Mouse (Mus musculus): Measurements from ENCODE around the gene Kcnd2.

Kcnd2 gene

DNA sequence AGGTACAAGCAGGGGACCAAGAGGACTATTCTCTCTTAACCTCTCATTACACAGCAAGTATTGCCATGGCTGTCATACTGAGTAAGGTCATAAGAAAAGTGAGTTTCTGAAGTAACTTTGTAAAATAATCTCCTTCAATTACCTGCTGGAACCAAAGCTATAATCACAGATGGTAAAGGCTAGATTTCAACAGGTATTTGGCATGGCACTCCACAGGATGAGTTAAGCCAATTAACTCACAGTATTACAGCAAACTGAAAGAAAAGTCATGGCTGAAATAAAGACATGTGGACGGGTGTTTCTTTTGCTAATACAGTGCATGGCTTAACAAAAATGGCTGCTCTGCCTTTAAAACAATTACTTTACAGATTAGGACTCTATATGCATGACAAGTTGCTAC, 503.8 kb downstream of the Kcnd2 start:
- TF ChIP-seq GATA4 (IDR thresholded peaks at IDR 0.05; ENCODE audit: insufficient replicate concordance, low read length), result no peak

DNA sequence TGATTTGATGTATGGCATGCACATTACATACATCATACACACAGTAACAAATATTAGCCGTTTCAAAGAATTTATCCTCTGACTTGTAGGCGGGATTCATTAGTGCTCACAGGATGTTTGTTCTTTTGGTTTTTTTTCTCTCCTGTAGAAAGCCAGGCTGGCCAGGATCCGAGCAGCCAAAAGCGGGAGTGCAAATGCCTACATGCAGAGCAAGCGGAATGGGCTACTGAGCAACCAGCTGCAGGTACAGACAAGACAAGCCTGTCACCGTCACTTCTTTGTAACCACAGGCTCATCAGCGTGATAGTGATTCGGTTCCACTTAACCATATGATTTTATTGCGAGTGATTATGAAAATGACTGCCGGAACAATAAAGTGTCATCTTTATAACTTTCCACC, 506.9 kb downstream of the Kcnd2 start:
- no peak for TF ChIP-seq GATA4 (IDR thresholded peaks at IDR 0.05; ENCODE audit: insufficient replicate concordance, low read length)

DNA sequence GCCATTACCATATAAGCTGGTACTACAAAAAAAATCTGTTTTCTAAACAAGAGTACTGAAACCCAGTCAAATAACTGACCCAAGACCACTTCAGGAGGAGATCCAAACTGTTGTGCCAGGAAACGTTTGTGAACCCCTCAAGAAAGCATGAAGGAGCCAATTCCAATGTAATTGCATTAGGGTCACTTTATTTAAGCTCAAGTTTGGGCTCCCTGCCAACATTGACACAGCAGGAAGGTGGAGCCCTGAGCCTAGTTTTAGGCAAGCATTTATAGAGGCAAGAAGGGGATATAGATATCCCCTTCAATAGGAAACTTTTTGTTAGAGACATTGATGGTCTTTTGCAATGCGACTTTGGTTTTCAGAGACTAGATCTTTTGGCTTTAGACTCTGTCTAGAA, 525.3 kb downstream of the Kcnd2 start:
- no peak for TF ChIP-seq GATA4 (IDR thresholded peaks at IDR 0.05; ENCODE audit: insufficient replicate concordance, low read length)

DNA sequence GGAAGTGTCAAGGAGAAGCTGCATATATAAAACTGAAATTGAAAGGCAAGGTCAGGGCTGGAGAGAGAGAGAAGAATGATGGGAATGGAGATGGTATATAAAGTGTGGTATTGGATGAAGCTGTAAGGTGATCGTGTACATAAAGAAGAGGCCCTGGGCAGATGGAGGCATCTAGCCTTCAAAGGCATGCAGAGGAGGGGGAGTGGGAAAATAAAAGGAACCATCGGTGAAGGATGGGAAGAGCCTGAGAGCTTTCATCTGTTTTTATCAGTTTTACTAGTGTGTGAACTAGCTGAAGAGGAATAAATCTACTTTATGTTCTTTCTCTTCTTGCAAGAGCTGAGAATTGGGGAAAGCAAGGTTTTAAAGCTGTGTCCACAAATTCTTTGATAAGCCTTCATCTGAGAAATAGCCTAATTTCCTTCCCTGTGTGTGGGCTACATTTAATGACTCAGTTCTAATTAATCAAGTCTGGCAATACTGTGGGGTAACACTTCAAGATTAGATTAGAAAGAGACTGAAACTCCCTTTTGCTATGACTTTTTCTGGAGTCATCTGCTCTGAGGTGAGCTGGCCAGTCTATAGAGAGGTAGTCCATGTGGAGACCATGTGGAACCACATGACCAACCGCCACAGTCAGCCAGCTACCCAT, 529.4 kb downstream of the Kcnd2 start:
- TF ChIP-seq GATA4 (IDR thresholded peaks at IDR 0.05; ENCODE audit: insufficient replicate concordance, low read length), result no peak

DNA sequence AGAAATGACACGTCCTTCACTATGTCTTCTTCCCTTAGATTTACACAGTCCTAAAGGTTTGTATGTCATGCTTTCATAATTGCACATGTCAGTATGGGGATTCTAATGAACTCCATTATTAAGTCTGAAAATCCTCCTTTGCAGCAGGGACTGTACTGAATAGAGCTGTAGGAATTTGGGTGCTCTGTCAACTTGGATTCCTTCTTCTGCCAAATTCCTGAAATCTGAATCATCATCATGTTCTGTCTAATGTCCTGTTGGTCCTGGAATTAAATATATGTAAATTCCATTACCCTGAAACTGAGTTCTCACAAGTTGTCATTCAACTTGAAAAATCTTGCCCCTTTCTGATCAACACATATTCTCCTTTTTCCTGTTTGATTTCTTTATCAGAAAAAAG, 532.2 kb downstream of the Kcnd2 start:
- no peak for TF ChIP-seq GATA4 (IDR thresholded peaks at IDR 0.05; ENCODE audit: insufficient replicate concordance, low read length)

DNA sequence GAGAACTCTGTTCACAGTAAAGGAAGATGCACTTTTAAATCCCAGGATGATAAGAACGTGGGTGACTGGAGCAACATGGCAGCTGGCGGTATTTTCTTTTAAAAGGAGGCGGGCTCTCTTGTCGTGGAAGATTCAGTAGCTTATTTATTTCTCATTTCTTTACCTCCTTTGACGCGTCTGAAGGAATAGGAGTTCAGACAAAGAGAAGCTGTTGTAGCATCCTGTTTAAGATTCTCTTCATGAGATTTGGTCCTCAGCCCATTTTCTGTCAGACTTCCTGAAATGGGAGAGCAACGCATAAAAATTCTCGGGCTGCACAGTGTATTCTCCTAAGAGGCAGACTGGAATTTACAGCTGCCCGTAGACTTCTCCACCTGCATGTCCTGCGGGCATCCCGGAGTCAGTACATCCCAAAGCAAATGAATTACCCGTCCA, 552.5 kb downstream of the Kcnd2 start:
- TF ChIP-seq GATA4 (IDR thresholded peaks at IDR 0.05; ENCODE audit: insufficient replicate concordance, low read length), result no peak

DNA sequence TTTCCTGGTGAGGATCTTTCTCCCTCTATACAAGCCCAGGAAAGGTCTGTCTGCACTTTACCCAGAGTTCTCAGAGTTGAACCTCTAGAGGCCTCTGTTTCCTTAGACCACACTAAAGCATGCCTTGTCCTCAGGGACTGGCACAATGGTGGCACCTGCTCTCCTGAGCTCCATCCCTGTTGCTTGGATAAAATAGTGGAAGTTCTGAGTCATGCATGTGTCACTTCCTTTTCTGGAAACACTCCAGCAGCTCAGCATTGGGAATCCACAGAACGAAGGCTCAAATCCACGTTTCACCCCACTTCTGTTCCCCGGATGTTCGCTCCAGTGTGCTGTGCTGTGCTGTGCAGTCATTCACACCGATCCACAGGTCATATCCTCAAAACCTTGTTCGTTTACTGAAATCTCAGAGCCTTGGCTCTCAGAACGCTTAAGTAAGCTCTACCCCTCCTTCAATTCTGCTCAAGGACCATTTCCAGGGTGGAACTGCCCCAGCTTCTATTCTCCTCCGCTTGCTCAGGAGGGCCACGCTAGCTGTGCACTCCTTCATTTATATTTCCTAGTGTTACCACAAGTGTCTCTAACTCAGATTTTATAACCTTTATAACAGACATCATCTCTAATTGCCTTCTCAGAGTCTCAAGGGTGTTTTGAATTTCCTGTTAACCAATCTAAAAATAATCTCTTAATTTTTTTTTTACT, 553.6 kb downstream of the Kcnd2 start:
- TF ChIP-seq GATA4 (IDR thresholded peaks at IDR 0.05; ENCODE audit: insufficient replicate concordance, low read length), result no peak

DNA sequence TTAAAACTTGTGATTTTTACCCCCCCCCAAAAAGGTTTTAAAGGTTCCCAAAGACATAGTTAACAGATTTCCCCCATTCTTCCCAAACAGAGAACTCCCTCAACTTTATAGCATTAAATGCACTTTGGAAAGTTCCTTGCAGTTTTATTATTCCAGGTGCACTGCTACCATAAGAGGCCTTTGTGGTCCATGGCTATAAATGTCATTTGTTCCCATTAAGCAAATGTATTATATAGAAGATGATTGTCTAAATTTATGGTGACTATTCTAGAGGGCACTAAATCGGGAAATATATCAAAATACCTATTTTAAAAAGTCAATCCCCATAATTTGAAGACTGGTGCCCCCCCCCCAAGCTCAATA, 554.1 kb downstream of the Kcnd2 start:
- TF ChIP-seq GATA4 (IDR thresholded peaks at IDR 0.05; ENCODE audit: insufficient replicate concordance, low read length), result no peak

DNA sequence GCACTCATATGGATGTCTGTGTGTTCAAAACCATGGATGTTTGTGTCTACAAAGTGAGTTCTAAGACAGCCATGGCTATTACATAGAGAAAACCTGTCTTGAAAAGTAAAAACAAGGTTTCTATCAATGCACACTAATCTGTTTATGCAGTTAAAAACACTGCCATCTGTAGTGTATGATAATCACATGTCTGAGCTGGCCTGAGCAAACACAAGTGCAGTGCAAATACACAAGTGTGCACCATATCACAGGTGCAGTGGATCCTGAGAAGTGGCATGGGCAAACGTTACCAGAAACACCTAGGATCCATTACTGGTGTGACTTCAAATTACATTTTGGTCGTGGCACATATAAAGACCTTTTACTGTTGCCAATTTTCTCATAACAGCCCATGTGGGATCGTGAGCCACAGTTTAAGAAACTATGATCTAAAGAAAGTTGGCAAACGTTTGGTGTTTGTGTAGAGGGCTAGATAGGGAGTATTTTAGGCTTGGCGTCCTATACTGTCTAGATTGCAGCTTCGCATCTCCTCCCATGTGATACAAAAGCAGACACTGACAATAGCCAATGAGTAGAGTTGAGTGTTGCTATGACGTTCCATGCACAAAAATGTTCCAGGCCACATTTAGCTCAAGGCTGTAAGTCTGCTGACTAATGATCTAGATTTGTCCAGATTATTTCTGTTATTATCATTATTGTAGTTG, 559.1 kb downstream of the Kcnd2 start:
- TF ChIP-seq GATA4 (IDR thresholded peaks at IDR 0.05; ENCODE audit: insufficient replicate concordance, low read length), result no peak
